Mouse (Mus musculus): ENCODE results near the gene Fbxo47. TPM values are rescaled to one million over a fixed set of nuclear protein-coding genes. Genes with fewer than 3 reads are reported as not detected.

Fbxo47 gene
- polyA plus RNA-seq, 1 experiment from 2014 or later, result 0.78 TPM

GRCm38 (mm10) chr11:97815736-97816135 is 68.2 kb downstream of the Fbxo47 start:
- peaks cover 17% of the 10 kb centered on the region; the same call in 1 of the 2 replicates for H3K36me3 ChIP-seq (ENCODE audit: control insufficient read depth, insufficient read depth, low read length)
- H3K9ac ChIP-seq (ENCODE audit: low read depth, low read length), result 0 out of 2 replicates have a peak overlapping the region, but pooled peaks have one; percentile 5
- H3K4me1 ChIP-seq (ENCODE audit: control insufficient read depth, insufficient read depth, low read length), result peaks cover 45% of the 10 kb centered on the region
- H3K4me2 ChIP-seq (ENCODE audit: low read length), result no peak overlapping the region
- no peaks in the 10 kb centered on the region for H3K9me3 ChIP-seq (replicated peaks; ENCODE audit: control insufficient read depth, low read length, poor library complexity, severe bottlenecking)
- WGBS, result 70% methylated on average over 11 of the region's 11 CpGs
- peak overlapping the region; percentile 22; the same call in 1 of the 2 replicates for H3K27ac ChIP-seq (ENCODE audit: low read length)
- no peak overlapping the region for H3K4me3 ChIP-seq (ENCODE audit: low read depth, low read length)
- H3K27me3 ChIP-seq (ENCODE audit: control insufficient read depth, insufficient read depth, low read depth, low read length), result no peaks in the 10 kb centered on the region
- no peak for ATAC-seq

- Histone ChIP-seq H3K27me3 (ENCODE audit: control insufficient read depth, insufficient read depth, low read depth, low read length) (no peaks in the 10 kb centered on the region), H3K9me3 (replicated peaks; ENCODE audit: control insufficient read depth, low read length, poor library complexity, severe bottlenecking) (no peaks in the 10 kb centered on the region), H3K4me1 (ENCODE audit: control insufficient read depth, insufficient read depth, low read length) (peaks cover 57% of the 10 kb centered on the region), H3K9ac (ENCODE audit: low read depth, low read length) (peak overlapping the region; percentile 60), H3K27ac (ENCODE audit: low read length) (peak overlapping the region; percentile 93), H3K4me3 (ENCODE audit: low read depth, low read length) (no peak overlapping the region), H3K4me2 (ENCODE audit: low read length) (0 out of 2 replicates have a peak overlapping the region, but pooled peaks have one; percentile 12), H3K36me3 (ENCODE audit: control insufficient read depth, insufficient read depth, low read length) (peaks cover 16% of the 10 kb centered on the region; the same call in 1 of the 2 replicates)
- no peak for ATAC-seq
- 67% methylated on average over 17 of the region's 17 CpGs for WGBS
Measured at GRCm38 (mm10) chr11:97813746-97814515, 70.0 kb downstream of the Fbxo47 start.

GRCm38 (mm10) chr11:97813085-97813484 is 70.9 kb downstream of the Fbxo47 start:
- Histone ChIP-seq H3K9ac (ENCODE audit: low read depth, low read length) (peak overlapping the region; percentile 60), H3K27ac (ENCODE audit: low read length) (peak overlapping the region; percentile 93), H3K4me1 (ENCODE audit: control insufficient read depth, insufficient read depth, low read length) (peaks cover 54% of the 10 kb centered on the region), H3K36me3 (ENCODE audit: control insufficient read depth, insufficient read depth, low read length) (peaks cover 14% of the 10 kb centered on the region; the same call in 1 of the 2 replicates), H3K4me2 (ENCODE audit: low read length) (peak overlapping the region; percentile 50), H3K4me3 (ENCODE audit: low read depth, low read length) (no peak overlapping the region), H3K27me3 (ENCODE audit: control insufficient read depth, insufficient read depth, low read depth, low read length) (no peaks in the 10 kb centered on the region), H3K9me3 (replicated peaks; ENCODE audit: control insufficient read depth, low read length, poor library complexity, severe bottlenecking) (no peaks in the 10 kb centered on the region)
- ATAC-seq, result peak; percentile 50
- 23% methylated on average over 7 of the region's 7 CpGs for WGBS

- WGBS, result 9% methylated on average over 3 of the region's 3 CpGs
- H3K4me2 ChIP-seq (ENCODE audit: low read length), result peak overlapping the region; percentile 50
- peak; percentile 92 for ATAC-seq
- H3K4me3 ChIP-seq (ENCODE audit: low read depth, low read length), result no peak overlapping the region
- H3K27ac ChIP-seq (ENCODE audit: low read length), result peak overlapping the region; percentile 93
- no peaks in the 10 kb centered on the region for H3K9me3 ChIP-seq (replicated peaks; ENCODE audit: control insufficient read depth, low read length, poor library complexity, severe bottlenecking)
- H3K27me3 ChIP-seq (ENCODE audit: control insufficient read depth, insufficient read depth, low read depth, low read length), result no peaks in the 10 kb centered on the region
- H3K9ac ChIP-seq (ENCODE audit: low read depth, low read length), result peak overlapping the region; percentile 60
- peaks cover 15% of the 10 kb centered on the region; the same call in 1 of the 2 replicates for H3K36me3 ChIP-seq (ENCODE audit: control insufficient read depth, insufficient read depth, low read length)
- H3K4me1 ChIP-seq (ENCODE audit: control insufficient read depth, insufficient read depth, low read length), result peaks cover 50% of the 10 kb centered on the region
Measured at GRCm38 (mm10) chr11:97812491-97812921, 71.4 kb downstream of the Fbxo47 start.

- ATAC-seq, result peak; percentile 6; the same call in 1 of the 2 replicates
- WGBS, result 17% methylated on average over 12 of the region's 13 CpGs
- peaks cover 16% of the 10 kb centered on the region; the same call in 1 of the 2 replicates for H3K36me3 ChIP-seq (ENCODE audit: control insufficient read depth, insufficient read depth, low read length)
Measured at GRCm38 (mm10) chr11:97811569-97812362, 72.2 kb downstream of the Fbxo47 start.

GRCm38 (mm10) chr11:97810970-97811369 is 73.0 kb downstream of the Fbxo47 start:
- 6% methylated on average over 3 of the region's 3 CpGs for WGBS
- Histone ChIP-seq H3K9me3 (replicated peaks; ENCODE audit: control insufficient read depth, low read length, poor library complexity, severe bottlenecking) (no peaks in the 10 kb centered on the region), H3K27ac (ENCODE audit: low read length) (peak overlapping the region; percentile 93), H3K9ac (ENCODE audit: low read depth, low read length) (no peak overlapping the region), H3K4me3 (ENCODE audit: low read depth, low read length) (no peak overlapping the region), H3K4me2 (ENCODE audit: low read length) (no peak overlapping the region), H3K27me3 (ENCODE audit: control insufficient read depth, insufficient read depth, low read depth, low read length) (no peaks in the 10 kb centered on the region), H3K4me1 (ENCODE audit: control insufficient read depth, insufficient read depth, low read length) (peaks cover 57% of the 10 kb centered on the region), H3K36me3 (ENCODE audit: control insufficient read depth, insufficient read depth, low read length) (peaks cover 12% of the 10 kb centered on the region; the same call in 1 of the 2 replicates)
- ATAC-seq, result no peak

More at GRCm38 (mm10) chr11:97811569-97812362, 72.2 kb downstream of the Fbxo47 start:
- H3K4me1 ChIP-seq (ENCODE audit: control insufficient read depth, insufficient read depth, low read length), result peaks cover 50% of the 10 kb centered on the region
- no peak overlapping the region for H3K4me3 ChIP-seq (ENCODE audit: low read depth, low read length)
- H3K9me3 ChIP-seq (replicated peaks; ENCODE audit: control insufficient read depth, low read length, poor library complexity, severe bottlenecking), result no peaks in the 10 kb centered on the region
- H3K4me2 ChIP-seq (ENCODE audit: low read length), result peak overlapping the region; percentile 50
- peak overlapping the region; percentile 37 for H3K9ac ChIP-seq (ENCODE audit: low read depth, low read length)
- H3K27me3 ChIP-seq (ENCODE audit: control insufficient read depth, insufficient read depth, low read depth, low read length), result no peaks in the 10 kb centered on the region
- peak overlapping the region; percentile 93 for H3K27ac ChIP-seq (ENCODE audit: low read length)

- H3K27ac ChIP-seq (ENCODE audit: low read length), result 0 out of 2 replicates have a peak overlapping the region, but pooled peaks have one; percentile 35
- H3K36me3 ChIP-seq (ENCODE audit: control insufficient read depth, insufficient read depth, low read length), result peaks cover 6% of the 10 kb centered on the region; the same call in 1 of the 2 replicates
- WGBS, result 78% methylated on average over 7 of the region's 7 CpGs
- H3K4me2 ChIP-seq (ENCODE audit: low read length), result no peak overlapping the region
- peaks cover 63% of the 10 kb centered on the region for H3K4me1 ChIP-seq (ENCODE audit: control insufficient read depth, insufficient read depth, low read length)
- no peak for ATAC-seq
- no peak overlapping the region for H3K4me3 ChIP-seq (ENCODE audit: low read depth, low read length)
- no peaks in the 10 kb centered on the region for H3K9me3 ChIP-seq (replicated peaks; ENCODE audit: control insufficient read depth, low read length, poor library complexity, severe bottlenecking)
- no peak overlapping the region for H3K9ac ChIP-seq (ENCODE audit: low read depth, low read length)
- no peaks in the 10 kb centered on the region for H3K27me3 ChIP-seq (ENCODE audit: control insufficient read depth, insufficient read depth, low read depth, low read length)
Measured at GRCm38 (mm10) chr11:97810356-97810755, 73.6 kb downstream of the Fbxo47 start.

- H3K9ac ChIP-seq (ENCODE audit: low read depth, low read length), result no peak overlapping the region
- ATAC-seq, result no peak
- 80% methylated on average over 7 of the region's 7 CpGs for WGBS
- no peak overlapping the region for H3K27ac ChIP-seq (ENCODE audit: low read length)
- no peaks in the 10 kb centered on the region for H3K27me3 ChIP-seq (ENCODE audit: control insufficient read depth, insufficient read depth, low read depth, low read length)
- H3K9me3 ChIP-seq (replicated peaks; ENCODE audit: control insufficient read depth, low read length, poor library complexity, severe bottlenecking), result no peaks in the 10 kb centered on the region
- no peak overlapping the region for H3K4me3 ChIP-seq (ENCODE audit: low read depth, low read length)
- peaks cover 70% of the 10 kb centered on the region for H3K4me1 ChIP-seq (ENCODE audit: control insufficient read depth, insufficient read depth, low read length)
- H3K4me2 ChIP-seq (ENCODE audit: low read length), result no peak overlapping the region
- peaks cover 6% of the 10 kb centered on the region; the same call in 1 of the 2 replicates for H3K36me3 ChIP-seq (ENCODE audit: control insufficient read depth, insufficient read depth, low read length)
Measured at GRCm38 (mm10) chr11:97809235-97810121, 74.5 kb downstream of the Fbxo47 start.

Data from midbrain, embryonic 16.5 days (tissue).